Mouse (Mus musculus) limb, embryonic 15.5 days (tissue): ENCODE results near the gene Olfr250. TPM values are rescaled to one million over a fixed set of nuclear protein-coding genes. Genes with fewer than 3 reads are reported as not detected.
"Not testable (repeated sequence)": the region's sequence is repeated elsewhere in the genome, so short reads cannot be mapped to it uniquely, and the experiment has no call there.

ENCODE experiments used
- ATAC-seq: fragments of 200-750 bp; cut with Nextera tagmentation; 2 replicates; pipeline ENCODE4 v1.8.0; 2017; ENCODE audit warnings: low read depth, moderate TSS enrichment; ENCODE audit not compliant: insufficient number of reproducible peaks, low FRiP score, low TSS enrichment
- H3K27ac ChIP-seq: fragments of 300-500 bp; sonication (generic); 2 replicates; pipeline ENCODE4 v1.5.1; 2015; ENCODE audit warnings: moderate library complexity, mild to moderate bottlenecking, inconsistent platforms
- H3K27me3 ChIP-seq: fragments of 300-500 bp; sonication (generic); 2 replicates; pipeline ENCODE4 v1.6.1; 2015; ENCODE audit warnings: inconsistent platforms
- H3K36me3 ChIP-seq: fragments of 300-500 bp; sonication (generic); 2 replicates; pipeline ENCODE4 v1.6.1; 2015; ENCODE audit warnings: inconsistent platforms
- H3K4me1 ChIP-seq: fragments of 300-500 bp; sonication (generic); 2 replicates; pipeline ENCODE4 v1.6.1; 2015; ENCODE audit warnings: inconsistent platforms
- H3K4me2 ChIP-seq: fragments of 300-500 bp; sonication (generic); 2 replicates; pipeline ENCODE4 v1.6.1; 2015; ENCODE audit warnings: mild to moderate bottlenecking, inconsistent platforms
- H3K4me3 ChIP-seq: fragments of 300-500 bp; sonication (generic); 2 replicates; pipeline ENCODE4 v1.5.1; 2015; ENCODE audit warnings: mild to moderate bottlenecking, inconsistent platforms
- H3K9ac ChIP-seq: fragments of 300-500 bp; sonication (generic); 2 replicates; pipeline ENCODE4 v1.6.1; 2015; ENCODE audit warnings: inconsistent platforms
- H3K9me3 ChIP-seq: fragments of 300-500 bp; sonication (generic); 2 replicates; pipeline ENCODE4 v1.6.1; 2016; ENCODE audit warnings: inconsistent platforms
- WGBS: fragments of 180-500 bp; shearing (Covaris S2); methylation state at CpG from one replicate; pipeline ENCODE4 v1.1.7; 2015; 5-methylcytosine and 5-hydroxymethylcytosine counted together
- polyA plus RNA-seq: library from polyadenylated mRNA; unstranded; fragments of >200 nt; fragmentation: Nextera tagmentation; extraction: Ambion mirVana; gene quantifications from 2 replicates; pipeline ENCODE4 v1.2.1, GENCODE M21; 2015

The Olfr250 gene
- polyA plus RNA-seq: not detected in 2 replicates

DNA sequence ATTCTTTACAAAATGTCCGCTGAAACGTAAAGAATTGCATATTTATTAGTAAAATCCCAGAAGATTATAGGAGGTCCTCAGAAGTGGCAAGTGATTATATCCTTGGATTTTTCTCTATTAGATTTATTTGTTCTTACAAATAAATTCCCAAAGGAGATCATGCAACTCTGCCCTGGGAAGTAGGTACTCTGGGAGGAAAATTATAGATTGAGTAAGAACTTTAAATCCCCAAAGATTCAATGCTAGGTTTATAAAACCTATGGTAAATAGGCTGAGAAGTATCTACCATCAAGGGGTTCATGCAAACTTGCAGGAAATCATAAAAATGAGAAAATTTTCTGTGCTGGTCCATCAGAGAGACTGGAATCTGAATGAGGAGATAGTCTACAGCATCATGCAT is at the start of gene Olfr250:
TSS of gene Olfr250 (plus strand) at position 301 of the 400 bp plus-strand sequence.
- Histone ChIP-seq H3K4me3 (no peak within 1 kb of the TSS), H3K27ac (no peak within 1 kb of the TSS), H3K4me2 (no peak within 1 kb of the TSS), H3K36me3 (no peaks in the 10 kb centered on the region), H3K4me1 (no peaks in the 10 kb centered on the region), H3K9me3 (no peaks in the 10 kb centered on the region), H3K9ac (no peak within 1 kb of the TSS), H3K27me3 (no peaks in the 10 kb centered on the region)
- 93% methylated on average over 2 of the region's 2 CpGs for WGBS
- no peak for ATAC-seq

- Histone ChIP-seq H3K9ac (no peak within 1 kb of the TSS), H3K4me3 (no peak within 1 kb of the TSS), H3K4me1 (no peaks in the 10 kb centered on the region), H3K9me3 (no peaks in the 10 kb centered on the region), H3K27me3 (no peaks in the 10 kb centered on the region), H3K4me2 (no peak within 1 kb of the TSS), H3K27ac (no peak within 1 kb of the TSS), H3K36me3 (no peaks in the 10 kb centered on the region)
- ATAC-seq: no peak
- 69% methylated on average over 3 of the region's 3 CpGs for WGBS
These were observed 37.9 kb upstream of the Olfr250 start, which contains the start of gene Olfr25 for GRCm38 (mm10) chr9:38328760-38329159. TSS of gene Olfr25 (plus strand) at chr9:38329060.

DNA sequence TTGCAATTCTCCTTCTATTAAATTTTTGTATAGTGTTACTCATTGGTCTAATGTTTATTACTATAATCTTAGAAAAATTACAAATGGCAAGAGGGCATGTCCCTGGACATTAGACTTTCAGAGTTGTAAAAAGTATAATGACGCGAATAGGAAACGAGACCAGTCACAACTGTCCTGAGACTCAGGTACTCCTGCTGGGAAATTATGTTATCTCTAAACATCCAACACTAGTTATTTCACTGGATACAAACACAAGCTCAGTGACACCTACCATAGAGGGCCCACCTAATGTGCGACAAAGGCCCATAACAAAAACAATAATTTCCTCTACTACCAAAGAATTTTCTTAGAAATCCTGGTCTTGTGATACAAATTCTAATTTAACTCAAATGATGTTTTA is 18.6 kb upstream of the Olfr250 start, which contains the start of gene Olfr898:
TSS of gene Olfr898 (plus strand) at position 301 of the 400 bp plus-strand sequence.
- Histone ChIP-seq H3K9me3 (no peaks in the 10 kb centered on the region), H3K36me3 (no peaks in the 10 kb centered on the region), H3K4me1 (no peaks in the 10 kb centered on the region), H3K27ac (no peak within 1 kb of the TSS), H3K9ac (no peak within 1 kb of the TSS), H3K4me2 (no peak within 1 kb of the TSS), H3K27me3 (no peaks in the 10 kb centered on the region), H3K4me3 (no peak within 1 kb of the TSS)
- 93% methylated on average over 4 of the region's 4 CpGs for WGBS
- ATAC-seq: no peak

DNA sequence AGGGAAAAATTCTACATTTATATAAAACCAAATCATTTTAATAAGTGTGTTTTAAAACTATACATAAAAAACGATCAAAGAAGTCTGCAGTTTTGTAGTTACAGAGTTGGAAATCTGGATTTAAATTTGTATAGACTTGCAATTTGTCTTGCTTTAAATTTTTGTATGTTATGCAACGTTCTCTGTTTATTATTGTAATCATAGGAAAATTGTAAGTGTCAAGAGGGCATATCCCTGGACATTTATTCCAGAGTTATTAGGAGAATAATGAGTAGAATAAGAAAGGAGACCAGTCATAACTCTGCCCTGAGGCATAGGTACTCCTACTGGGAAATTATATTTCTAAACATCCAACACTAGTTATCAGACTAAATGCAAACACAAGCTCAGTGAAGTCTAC is 10.1 kb downstream of the Olfr250 start, which contains the start of gene Olfr251:
TSS of gene Olfr251 (plus strand) at position 301 of the 400 bp plus-strand sequence.
- Histone ChIP-seq H3K4me3 (no peak within 1 kb of the TSS), H3K27me3 (no peaks in the 10 kb centered on the region), H3K9me3 (no peaks in the 10 kb centered on the region), H3K4me1 (no peaks in the 10 kb centered on the region), H3K36me3 (no peaks in the 10 kb centered on the region), H3K4me2 (no peak within 1 kb of the TSS), H3K9ac (no peak within 1 kb of the TSS), H3K27ac (no peak within 1 kb of the TSS)
- ATAC-seq: no peak
- WGBS: 56% methylated on average over 2 of the region's 2 CpGs

DNA sequence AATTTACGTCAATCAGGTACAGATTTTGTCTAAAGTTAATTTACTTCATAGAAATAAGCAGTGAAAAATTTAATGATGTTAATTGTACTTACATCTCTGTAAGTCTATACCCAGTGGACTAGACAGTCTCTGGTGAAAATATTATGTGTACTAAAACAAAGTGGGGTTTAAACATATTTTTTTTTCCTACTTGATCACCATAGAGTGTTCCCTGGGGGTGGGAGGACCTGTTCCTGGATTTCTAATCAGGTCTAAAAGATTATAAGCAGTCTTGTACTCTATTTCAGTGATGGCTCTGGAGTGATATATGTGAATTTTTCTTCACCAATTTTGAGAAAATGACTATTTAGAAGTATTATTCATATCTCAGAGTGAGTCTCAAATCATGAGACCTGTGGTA is 34.7 kb downstream of the Olfr250 start, which contains the start of gene Olfr147:
TSS of gene Olfr147 (plus strand) at position 301 of the 400 bp plus-strand sequence.
- Histone ChIP-seq H3K9me3 (no peaks in the 10 kb centered on the region), H3K27ac (no peak within 1 kb of the TSS), H3K36me3 (no peaks in the 10 kb centered on the region), H3K27me3 (no peaks in the 10 kb centered on the region), H3K4me2 (no peak within 1 kb of the TSS), H3K9ac (no peak within 1 kb of the TSS), H3K4me1 (no peaks in the 10 kb centered on the region), H3K4me3 (no peak within 1 kb of the TSS)
- no peak for ATAC-seq
- WGBS: 73% methylated on average over 1 of the region's 1 CpGs

- not testable (repeated sequence) for ATAC-seq, H3K36me3 ChIP-seq, H3K4me3 ChIP-seq, H3K9ac ChIP-seq, H3K9me3 ChIP-seq, H3K4me2 ChIP-seq, H3K4me1 ChIP-seq, H3K27ac ChIP-seq, H3K27me3 ChIP-seq
- 90% methylated on average over 3 of the region's 3 CpGs for WGBS
These were observed 40.8 kb downstream of the Olfr250 start for GRCm38 (mm10) chr9:38407502-38407901.

DNA sequence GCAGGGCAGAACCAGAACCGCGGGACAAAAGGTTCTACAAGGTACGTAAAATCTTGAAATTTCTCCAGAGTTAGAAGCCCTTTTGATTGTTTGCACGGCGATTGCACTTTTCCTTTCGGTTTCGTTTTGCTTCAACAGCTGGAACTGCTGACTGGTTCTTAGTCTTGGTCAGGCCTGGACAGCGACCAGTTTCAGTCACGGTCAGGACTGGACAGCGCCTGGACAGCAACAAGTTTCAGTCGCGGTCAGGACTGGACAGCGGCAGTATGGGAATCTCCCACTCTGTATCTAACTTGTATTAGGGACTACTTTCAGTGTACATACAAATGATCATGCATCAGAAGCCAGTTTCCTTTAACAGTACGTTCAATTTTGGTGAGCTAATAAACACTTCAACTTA is 46.8 kb downstream of the Olfr250 start:
- not testable (repeated sequence) for H3K36me3 ChIP-seq, H3K27ac ChIP-seq, H3K9me3 ChIP-seq, H3K4me1 ChIP-seq, H3K9ac ChIP-seq, H3K4me2 ChIP-seq, H3K4me3 ChIP-seq, H3K27me3 ChIP-seq, ATAC-seq
- WGBS: 90% methylated on average over 14 of the region's 14 CpGs

Other genes with a start within 250 kb of the Olfr250 start
- gene Olfr890, start 224.4 kb upstream of the Olfr250 start, polyA plus RNA-seq: not detected in 2 replicates
- gene Olfr891, start 186.1 kb upstream of the Olfr250 start, polyA plus RNA-seq: not detected in 2 replicates
- gene Olfr893, start 158.5 kb upstream of the Olfr250 start, polyA plus RNA-seq: 0.07 TPM in 1 of 2 replicates, not detected in the other
- not detected in 2 replicates for gene Olfr894, start 148.8 kb upstream of the Olfr250 start, polyA plus RNA-seq
- not detected in 2 replicates for gene Olfr143, start 114.1 kb upstream of the Olfr250 start, polyA plus RNA-seq
- gene Olfr895, start 99.0 kb upstream of the Olfr250 start, polyA plus RNA-seq: not detected in 2 replicates
- not detected in 2 replicates for gene Olfr896-ps1, start 75.8 kb upstream of the Olfr250 start, polyA plus RNA-seq
- not detected in 2 replicates for gene Olfr25, start 37.8 kb upstream of the Olfr250 start, polyA plus RNA-seq
- gene Olfr898, start 18.5 kb upstream of the Olfr250 start, polyA plus RNA-seq: not detected in 2 replicates
- not detected in 2 replicates for gene Olfr251, start 10.2 kb downstream of the Olfr250 start, polyA plus RNA-seq
- gene Olfr147, start 34.8 kb downstream of the Olfr250 start, polyA plus RNA-seq: not detected in 2 replicates
- not detected in 2 replicates for gene Olfr901, start 62.6 kb downstream of the Olfr250 start, polyA plus RNA-seq
- gene Olfr902, start 80.8 kb downstream of the Olfr250 start, polyA plus RNA-seq: not detected in 2 replicates
- not detected in 2 replicates for gene Olfr904, start 96.2 kb downstream of the Olfr250 start, polyA plus RNA-seq
- not detected in 2 replicates for gene Olfr905, start 104.2 kb downstream of the Olfr250 start, polyA plus RNA-seq
- not detected in 2 replicates for gene Olfr906, start 120.2 kb downstream of the Olfr250 start, polyA plus RNA-seq
- gene Olfr907, start 128.9 kb downstream of the Olfr250 start, polyA plus RNA-seq: not detected in 2 replicates
- gene Olfr911-ps1, start 154.7 kb downstream of the Olfr250 start, polyA plus RNA-seq: not detected in 2 replicates
- not detected in 2 replicates for gene Olfr910, start 171.0 kb downstream of the Olfr250 start, polyA plus RNA-seq
- gene Olfr912, start 213.3 kb downstream of the Olfr250 start, polyA plus RNA-seq: not detected in 2 replicates
- gene Olfr913, start 225.9 kb downstream of the Olfr250 start, polyA plus RNA-seq: not detected in 2 replicates
- not detected in 2 replicates for gene Olfr914, start 238.2 kb downstream of the Olfr250 start, polyA plus RNA-seq